Mouse (Mus musculus) heart, embryonic 10.5 days (tissue): ENCODE measurements around the gene Pds5b. TPM values are rescaled to one million over a fixed set of nuclear protein-coding genes. Genes with fewer than 3 reads are reported as not detected.
"Not testable (repeated sequence)": the region's sequence is repeated elsewhere in the genome, so short reads cannot be mapped to it uniquely, and the experiment has no call there.

Experiments used
- DNase-seq: peaks from one replicate; pipeline ENCODE4 v3.0.0-alpha.2; 2017; ENCODE audit warnings: low spot score
- H3K27ac ChIP-seq: fragments of 300-500 bp; sonication (generic); 2 replicates; pipeline ENCODE4 v1.5.1; 2016; ENCODE audit warnings: mild to moderate bottlenecking
- H3K27me3 ChIP-seq: fragments of 300-500 bp; sonication (generic); 2 replicates; pipeline ENCODE4 v1.6.1; 2016; ENCODE audit warnings: mild to moderate bottlenecking; ENCODE audit not compliant: poor library complexity, insufficient read depth, severe bottlenecking
- H3K36me3 ChIP-seq: fragments of 300-500 bp; sonication (generic); 2 replicates; pipeline ENCODE4 v1.6.1; 2016; ENCODE audit warnings: mild to moderate bottlenecking, moderate library complexity
- H3K4me1 ChIP-seq: fragments of 300-500 bp; sonication (generic); 2 replicates; pipeline ENCODE4 v1.6.1; 2016; ENCODE audit warnings: mild to moderate bottlenecking
- H3K4me3 ChIP-seq: fragments of 300-500 bp; sonication (generic); 2 replicates; pipeline ENCODE4 v1.5.1; 2016; ENCODE audit warnings: mild to moderate bottlenecking, moderate library complexity
- H3K9me3 ChIP-seq: fragments of 300-500 bp; sonication (generic); 2 replicates; pipeline ENCODE4 v1.6.1; 2016; ENCODE audit warnings: mild to moderate bottlenecking, moderate library complexity
- WGBS: fragments of 180-500 bp; shearing (Covaris S2); methylation state at CpG from one replicate; pipeline ENCODE4 v1.1.7; 2016; 5-methylcytosine and 5-hydroxymethylcytosine counted together
- polyA plus RNA-seq: library from polyadenylated mRNA; unstranded; fragments of >200 nt; fragmentation: Nextera tagmentation; extraction: Ambion mirVana; gene quantifications from 2 replicates; pipeline ENCODE4 v1.2.1, GENCODE M21; 2016

Gene Pds5b
- polyA plus RNA-seq, 1 experiment from 2014 or later = 26.8 TPM

- H3K9me3 ChIP-seq = no peaks in the 10 kb centered on the region
- H3K4me1 ChIP-seq = peaks cover 28% of the 10 kb centered on the region
- 79% methylated on average over 4 of the region's 4 CpGs for WGBS
- H3K27me3 ChIP-seq = no peaks in the 10 kb centered on the region
- H3K36me3 ChIP-seq = no peaks in the 10 kb centered on the region
- no peak for DNase-seq
- H3K27ac ChIP-seq = peak overlapping the region; percentile 29; the same call in 1 of the 2 replicates
- H3K4me3 ChIP-seq = no peak overlapping the region
Observed at GRCm38 (mm10) chr5:150711503-150711902, 38.0 kb downstream of the Pds5b start.

- Histone ChIP-seq H3K4me1 (peaks cover 25% of the 10 kb centered on the region), H3K27me3 (no peaks in the 10 kb centered on the region), H3K27ac (no peak overlapping the region), H3K4me3 (no peak overlapping the region), H3K36me3 (no peaks in the 10 kb centered on the region), H3K9me3 (no peaks in the 10 kb centered on the region)
- DNase-seq = no peak
Observed at GRCm38 (mm10) chr5:150713431-150713830, 39.9 kb downstream of the Pds5b start.

- H3K27ac ChIP-seq = no peak overlapping the region
- no peak for DNase-seq
Observed at GRCm38 (mm10) chr5:150717775-150718174, 44.2 kb downstream of the Pds5b start.

GRCm38 (mm10) chr5:150724641-150725040, 51.1 kb downstream of the Pds5b start:
- Histone ChIP-seq H3K27me3 (no peaks in the 10 kb centered on the region), H3K4me1 (no peaks in the 10 kb centered on the region), H3K4me3 (no peak overlapping the region), H3K36me3 (peaks cover 41% of the 10 kb centered on the region; the same call in 1 of the 2 replicates), H3K9me3 (no peaks in the 10 kb centered on the region), H3K27ac (no peak overlapping the region)
- 31% methylated on average over 1 of the region's 1 CpGs for WGBS
- no peak for DNase-seq

More at GRCm38 (mm10) chr5:150717775-150718174, 44.2 kb downstream of the Pds5b start:
- peaks cover 16% of the 10 kb centered on the region; the same call in 1 of the 2 replicates for H3K36me3 ChIP-seq
- no peaks in the 10 kb centered on the region for H3K9me3 ChIP-seq
- H3K4me3 ChIP-seq = no peak overlapping the region
- WGBS = 29% methylated on average over 4 of the region's 4 CpGs
- no peaks in the 10 kb centered on the region for H3K27me3 ChIP-seq
- peaks cover 8% of the 10 kb centered on the region for H3K4me1 ChIP-seq

- not testable (repeated sequence) for H3K9me3 ChIP-seq, H3K4me1 ChIP-seq, H3K27me3 ChIP-seq, H3K27ac ChIP-seq, H3K4me3 ChIP-seq, DNase-seq
- H3K36me3 ChIP-seq = peaks cover 42% of the 10 kb centered on the region
- 100% methylated on average over 2 of the region's 3 CpGs for WGBS
Observed at GRCm38 (mm10) chr5:150737028-150737427, 63.5 kb downstream of the Pds5b start.

GRCm38 (mm10) chr5:150739311-150739710, 65.8 kb downstream of the Pds5b start:
- Histone ChIP-seq H3K4me3 (no peak overlapping the region), H3K4me1 (no peaks in the 10 kb centered on the region), H3K9me3 (no peaks in the 10 kb centered on the region), H3K27ac (no peak overlapping the region), H3K36me3 (peaks cover 36% of the 10 kb centered on the region), H3K27me3 (no peaks in the 10 kb centered on the region)
- 91% methylated on average over 7 of the region's 7 CpGs for WGBS
- DNase-seq = no peak

GRCm38 (mm10) chr5:150740597-150740996, 67.1 kb downstream of the Pds5b start:
- 87% methylated on average over 1 of the region's 2 CpGs for WGBS
- H3K9me3 ChIP-seq = no peaks in the 10 kb centered on the region
- no peak overlapping the region for H3K27ac ChIP-seq
- H3K4me1 ChIP-seq = no peaks in the 10 kb centered on the region
- peaks cover 30% of the 10 kb centered on the region for H3K36me3 ChIP-seq
- H3K4me3 ChIP-seq = no peak overlapping the region
- no peak for DNase-seq
- no peaks in the 10 kb centered on the region for H3K27me3 ChIP-seq

GRCm38 (mm10) chr5:150756623-150757022, 83.1 kb downstream of the Pds5b start:
- no peak for DNase-seq
- Histone ChIP-seq H3K4me3 (no peak overlapping the region), H3K27ac (no peak overlapping the region), H3K36me3 (peaks cover 37% of the 10 kb centered on the region), H3K27me3 (no peaks in the 10 kb centered on the region), H3K4me1 (no peaks in the 10 kb centered on the region), H3K9me3 (no peaks in the 10 kb centered on the region)
- 77% methylated on average over 5 of the region's 5 CpGs for WGBS

- Histone ChIP-seq H3K4me3 (no peak overlapping the region), H3K4me1 (peaks cover 11% of the 10 kb centered on the region; the same call in 1 of the 2 replicates), H3K9me3 (no peaks in the 10 kb centered on the region), H3K36me3 (peaks cover 22% of the 10 kb centered on the region), H3K27ac (no peak overlapping the region), H3K27me3 (no peaks in the 10 kb centered on the region)
- no peak for DNase-seq
- 35% methylated on average over 5 of the region's 5 CpGs for WGBS
Observed at GRCm38 (mm10) chr5:150772403-150772802, 98.9 kb downstream of the Pds5b start.

- no peaks in the 10 kb centered on the region for H3K9me3 ChIP-seq
- peaks cover 22% of the 10 kb centered on the region for H3K36me3 ChIP-seq
- no peak overlapping the region for H3K4me3 ChIP-seq
- peaks cover 11% of the 10 kb centered on the region; the same call in 1 of the 2 replicates for H3K4me1 ChIP-seq
- no peaks in the 10 kb centered on the region for H3K27me3 ChIP-seq
- no peak overlapping the region for H3K27ac ChIP-seq
- no peak for DNase-seq
Observed at GRCm38 (mm10) chr5:150773083-150773482, 99.5 kb downstream of the Pds5b start.

- Histone ChIP-seq H3K27ac (no peak overlapping the region), H3K4me3 (no peak overlapping the region), H3K4me1 (no peaks in the 10 kb centered on the region), H3K36me3 (peaks cover 66% of the 10 kb centered on the region), H3K27me3 (no peaks in the 10 kb centered on the region), H3K9me3 (no peaks in the 10 kb centered on the region)
- DNase-seq = no peak
- 95% methylated on average over 4 of the region's 4 CpGs for WGBS
Observed at GRCm38 (mm10) chr5:150788261-150788660, 114.7 kb downstream of the Pds5b start.

GRCm38 (mm10) chr5:150789039-150789438, 115.5 kb downstream of the Pds5b start:
- Histone ChIP-seq H3K27ac (no peak overlapping the region), H3K4me3 (no peak overlapping the region), H3K27me3 (no peaks in the 10 kb centered on the region), H3K9me3 (no peaks in the 10 kb centered on the region), H3K36me3 (peaks cover 61% of the 10 kb centered on the region), H3K4me1 (no peaks in the 10 kb centered on the region)
- DNase-seq = no peak
- 92% methylated on average over 2 of the region's 2 CpGs for WGBS

GRCm38 (mm10) chr5:150794181-150794580, 120.6 kb downstream of the Pds5b start:
- no peak overlapping the region for H3K27ac ChIP-seq
- WGBS = 94% methylated on average over 6 of the region's 6 CpGs
- H3K36me3 ChIP-seq = peaks cover 60% of the 10 kb centered on the region

GRCm38 (mm10) chr5:150800056-150800455, 126.5 kb downstream of the Pds5b start:
- Histone ChIP-seq H3K36me3 (peaks cover 74% of the 10 kb centered on the region), H3K27me3 (no peaks in the 10 kb centered on the region), H3K9me3 (no peaks in the 10 kb centered on the region), H3K27ac (no peak overlapping the region), H3K4me1 (no peaks in the 10 kb centered on the region), H3K4me3 (no peak overlapping the region)
- DNase-seq = no peak
- WGBS = 96% methylated on average over 2 of the region's 2 CpGs

More at GRCm38 (mm10) chr5:150794181-150794580, 120.6 kb downstream of the Pds5b start:
- no peaks in the 10 kb centered on the region for H3K27me3 ChIP-seq
- H3K4me1 ChIP-seq = no peaks in the 10 kb centered on the region
- no peak for DNase-seq
- H3K4me3 ChIP-seq = no peak overlapping the region
- no peaks in the 10 kb centered on the region for H3K9me3 ChIP-seq
